Mouse (Mus musculus): ENCODE results near the gene Mpl.
A peak's percentile ranks its signal among the peaks of the same experiment; 100 is the strongest.

The Mpl gene

GRCm38 (mm10) chr4:118457345-118457975 is at the start of gene Mpl:
TSS of gene Mpl (minus strand) at chr4:118457513.
- no peak for DNase-seq (ENCODE audit: low read depth, low spot score)

GRCm38 (mm10) chr4:118505551-118505950 is 48.2 kb upstream of the Mpl start:
- DNase-seq (ENCODE audit: low read depth, low spot score), result no peak

- DNase-seq (ENCODE audit: low read depth, low spot score), result no peak
Measured at GRCm38 (mm10) chr4:118500792-118501191, 43.5 kb upstream of the Mpl start.

GRCm38 (mm10) chr4:118500171-118500724 is 42.9 kb upstream of the Mpl start:
- DNase-seq (ENCODE audit: low read depth, low spot score), result no peak

GRCm38 (mm10) chr4:118490461-118490860 is 33.1 kb upstream of the Mpl start:
- no peak for DNase-seq (ENCODE audit: low read depth, low spot score)

GRCm38 (mm10) chr4:118489717-118490132 is 32.4 kb upstream of the Mpl start, which contains the start of gene Tie1:
TSS of gene Tie1 (minus strand) at chr4:118490061.
- no peak for DNase-seq (ENCODE audit: low read depth, low spot score)

- DNase-seq (ENCODE audit: low read depth, low spot score), result no peak
Measured at GRCm38 (mm10) chr4:118476773-118477530, 19.6 kb upstream of the Mpl start.

- DNase-seq (ENCODE audit: low read depth, low spot score), result no peak
Measured at GRCm38 (mm10) chr4:118472687-118473086, 15.4 kb upstream of the Mpl start.

- DNase-seq (ENCODE audit: low read depth, low spot score), result no peak
Measured at GRCm38 (mm10) chr4:118471281-118471680, 14.0 kb upstream of the Mpl start.

- DNase-seq (ENCODE audit: low read depth, low spot score), result no peak
Measured at GRCm38 (mm10) chr4:118465697-118466163, 8.4 kb upstream of the Mpl start.

- no peak for DNase-seq (ENCODE audit: low read depth, low spot score)
Measured at GRCm38 (mm10) chr4:118464956-118465355, 7.6 kb upstream of the Mpl start.

- no peak for DNase-seq (ENCODE audit: low read depth, low spot score)
Measured at GRCm38 (mm10) chr4:118446415-118447153, 10.7 kb downstream of the Mpl start.

- no peak for DNase-seq (ENCODE audit: low read depth, low spot score)
Measured at GRCm38 (mm10) chr4:118445781-118446414, 11.4 kb downstream of the Mpl start.

- no peak for DNase-seq (ENCODE audit: low read depth, low spot score)
Measured at GRCm38 (mm10) chr4:118445088-118445487, 12.2 kb downstream of the Mpl start.

GRCm38 (mm10) chr4:118437829-118438253 is 19.5 kb downstream of the Mpl start:
- no peak for DNase-seq (ENCODE audit: low read depth, low spot score)

GRCm38 (mm10) chr4:118436820-118437603 is 20.3 kb downstream of the Mpl start, which contains the start of gene Cdc20:
TSS of gene Cdc20 (minus strand) at chr4:118437352.
- DNase-seq (ENCODE audit: low read depth, low spot score), result peak; percentile 91

- no peak for DNase-seq (ENCODE audit: low read depth, low spot score)
Measured at GRCm38 (mm10) chr4:118432332-118432731, 25.0 kb downstream of the Mpl start.

GRCm38 (mm10) chr4:118429215-118429895 is 28.0 kb downstream of the Mpl start:
- no peak for DNase-seq (ENCODE audit: low read depth, low spot score)

- DNase-seq (ENCODE audit: low read depth, low spot score), result no peak
Measured at GRCm38 (mm10) chr4:118428531-118429214, 28.6 kb downstream of the Mpl start.
